8 mouse cellular contexts compared by ENCODE assay signal in genomic region chr17:55959946-55960740, GRCm38 (mm10). TPM values are rescaled to one million over a fixed set of nuclear protein-coding genes. Genes with fewer than 3 reads are reported as not detected.
A peak's percentile ranks its signal among the peaks of the same experiment; 100 is the strongest.
DNase-seq lines count a peak whose midpoint lies in the region; ATAC-seq and TF ChIP-seq lines count a peak whose summit lies in the region.

No protein-coding gene starts in this region.

- H3K4me3 ChIP-seq in lung, embryonic 15.5 days = peak overlapping the region; percentile 61
- H3K4me3 ChIP-seq in embryonic facial prominence, embryonic 14.5 days (ENCODE audit: low read depth, low read length) = peak overlapping the region; percentile 59
- peak overlapping the region; percentile 58 for H3K4me3 ChIP-seq in hindbrain, embryonic 16.5 days (ENCODE audit: low read length)
- H3K4me3 ChIP-seq in myocyte = peak overlapping the region; percentile 43

- intact Hi-C loops in left cerebral cortex, postnatal 14 days (cut with DNase I) = loop anchor here (5.0 kb wide), 1 partner anchor 258 kb away; no protein-coding TSS in a partner anchor

- H3K4me1 ChIP-seq in lung, embryonic 15.5 days = peaks cover 31% of the 10 kb centered on the region
- H3K4me1 ChIP-seq in embryonic facial prominence, embryonic 14.5 days (ENCODE audit: control insufficient read depth, insufficient read depth, low read length) = peaks cover 16% of the 10 kb centered on the region
- peaks cover 25% of the 10 kb centered on the region for H3K4me1 ChIP-seq in hindbrain, embryonic 16.5 days (ENCODE audit: control insufficient read depth, insufficient read depth, low read depth, low read length)

- no peak for ATAC-seq in lung, embryonic 15.5 days (ENCODE audit: borderline replicate concordance, extremely low read depth, low FRiP score, low TSS enrichment)
- ATAC-seq in embryonic facial prominence, embryonic 14.5 days (ENCODE audit: low read depth) = no peak
- no peak for ATAC-seq in hindbrain, embryonic 16.5 days

- H3K27me3 ChIP-seq in lung, embryonic 15.5 days = peaks cover 3% of the 10 kb centered on the region; the same call in 1 of the 2 replicates
- no peaks in the 10 kb centered on the region for H3K27me3 ChIP-seq in embryonic facial prominence, embryonic 14.5 days (replicated peaks; ENCODE audit: control insufficient read depth, insufficient read depth, low read length)
- H3K27me3 ChIP-seq in hindbrain, embryonic 16.5 days (replicated peaks; ENCODE audit: control insufficient read depth, insufficient read depth, low read length) = no peaks in the 10 kb centered on the region
- no peaks in the 10 kb centered on the region for H3K27me3 ChIP-seq in myocyte (ENCODE audit: control insufficient read depth, insufficient read depth, insufficient read length)

- H3K79me2 ChIP-seq in myocyte (ENCODE audit: control insufficient read depth, insufficient read depth) = peaks cover 7% of the 10 kb centered on the region

- peak overlapping the region; percentile 66 for H3K4me2 ChIP-seq in lung, embryonic 15.5 days
- peak overlapping the region; percentile 74 for H3K4me2 ChIP-seq in embryonic facial prominence, embryonic 14.5 days (ENCODE audit: low read depth, low read length)
- H3K4me2 ChIP-seq in hindbrain, embryonic 16.5 days (ENCODE audit: low read length) = peak overlapping the region; percentile 58
- H3K4me2 ChIP-seq in myocyte (ENCODE audit: low read depth) = peak overlapping the region; percentile 94

- TF ChIP-seq POLR2A in myocyte (IDR thresholded peaks at IDR 0.05; ENCODE audit: insufficient read length, low read depth) = no peak

- peak overlapping the region; percentile 65 for H3ac ChIP-seq in myocyte (ENCODE audit: control insufficient read depth, insufficient read length)

- peak overlapping the region; percentile 39; the same call in 1 of the 2 replicates for H3K9ac ChIP-seq in lung, embryonic 15.5 days
- H3K9ac ChIP-seq in embryonic facial prominence, embryonic 14.5 days (ENCODE audit: low read depth, low read length) = peak overlapping the region; percentile 71
- H3K9ac ChIP-seq in hindbrain, embryonic 16.5 days (ENCODE audit: low read depth, low read length) = peak overlapping the region; percentile 53

- peaks cover 20% of the 10 kb centered on the region for H3K36me3 ChIP-seq in lung, embryonic 15.5 days
- H3K36me3 ChIP-seq in embryonic facial prominence, embryonic 14.5 days (ENCODE audit: control insufficient read depth, insufficient read depth, low read length) = peaks cover 29% of the 10 kb centered on the region
- H3K36me3 ChIP-seq in hindbrain, embryonic 16.5 days (ENCODE audit: control insufficient read depth, insufficient read depth, low read length) = peaks cover 9% of the 10 kb centered on the region; the same call in 1 of the 2 replicates
- H3K36me3 ChIP-seq in myocyte (ENCODE audit: control insufficient read depth, insufficient read depth) = peaks cover 5% of the 10 kb centered on the region

- 71% methylated on average over 10 of the region's 10 CpGs for WGBS in lung, embryonic 15.5 days
- WGBS in embryonic facial prominence, embryonic 14.5 days = 75% methylated on average over 10 of the region's 10 CpGs
- 72% methylated on average over 10 of the region's 10 CpGs for WGBS in hindbrain, embryonic 16.5 days

- H3K27ac ChIP-seq in lung, embryonic 15.5 days = peak overlapping the region; percentile 99; the same call in 1 of the 2 replicates
- peak overlapping the region; percentile 96 for H3K27ac ChIP-seq in embryonic facial prominence, embryonic 14.5 days (replicated peaks; ENCODE audit: low read depth, low read length)
- H3K27ac ChIP-seq in hindbrain, embryonic 16.5 days (ENCODE audit: low read depth, low read length) = peak overlapping the region; percentile 94; the same call in 1 of the 2 replicates

- no peak for DNase-seq in lung, postnatal 4 days
- DNase-seq in embryonic facial prominence, embryonic 14.5 days (ENCODE audit: low spot score) = no peak
- DNase-seq in spleen, adult 18-20 months = no peak
- no peak for DNase-seq in left cerebral cortex, postnatal 14 days (ENCODE audit: low spot score in 2 of 2)
- no peak for DNase-seq in frontal cortex, postnatal 25 days (ENCODE audit: low spot score in 2 of 2)

- H3K9me3 ChIP-seq in lung, embryonic 15.5 days = no peaks in the 10 kb centered on the region
- no peaks in the 10 kb centered on the region for H3K9me3 ChIP-seq in embryonic facial prominence, embryonic 14.5 days (ENCODE audit: control insufficient read depth, low read length)
- no peaks in the 10 kb centered on the region for H3K9me3 ChIP-seq in hindbrain, embryonic 16.5 days (ENCODE audit: control insufficient read depth, low read length)

TF ChIP-seq in myocyte, 11 proteins besides CTCF, POLR2A, EP300 and RAD21:
- TF ChIP-seq USF1 (IDR thresholded peaks at IDR 0.05; ENCODE audit: low read depth) = no peak
- TF ChIP-seq REST (IDR thresholded peaks at IDR 0.05; ENCODE audit: insufficient read depth, insufficient read length) = no peak
- no peak for TF ChIP-seq SRF (IDR thresholded peaks at IDR 0.05; ENCODE audit: control insufficient read depth, insufficient read length, low read depth)
- TF ChIP-seq E2F4 (IDR thresholded peaks at IDR 0.05; ENCODE audit: insufficient read depth) = no peak
- TF ChIP-seq TCF3 (IDR thresholded peaks at IDR 0.05; ENCODE audit: insufficient read length, low read depth) = no peak
- TF ChIP-seq POLR2AphosphoS2 (IDR thresholded peaks at IDR 0.05; ENCODE audit: insufficient read length, low read depth) = no peak
- no peak for TF ChIP-seq MYOD1 (IDR thresholded peaks at IDR 0.05; ENCODE audit: control insufficient read depth in 1 of 3, insufficient read length in 2 of 3, low read depth in 2 of 3)
- TF ChIP-seq TCF12 (IDR thresholded peaks at IDR 0.05; ENCODE audit: insufficient read depth, poor library complexity, severe bottlenecking) = no peak
- no peak for TF ChIP-seq CEBPB (IDR thresholded peaks at IDR 0.05; ENCODE audit: insufficient read depth, poor library complexity, severe bottlenecking)
TF ChIP-seq in myocyte: peak in this region for 0.

RNA-seq across cellular contexts. Expression of gene Yju2, which starts 1.2 kb away (rescaled TPM):
- 26.4 and 28.3 TPM in 2 replicates for polyA plus RNA-seq in lung, embryonic 15.5 days (2015; fragmentation: Nextera tagmentation; extraction: Ambion mirVana)
- 16.8 and 20.2 TPM in 2 replicates for polyA plus RNA-seq in embryonic facial prominence, embryonic 14.5 days (2014; fragmentation: Nextera tagmentation; extraction: Ambion mirVana)
- 20.5 and 23.2 TPM in 2 replicates for polyA plus RNA-seq in hindbrain, embryonic 16.5 days (2015; fragmentation: Nextera tagmentation; extraction: Ambion mirVana)
- polyA plus RNA-seq in myocyte (2012; fragmentation: generic; extraction: Trizol) = 9.3 TPM
- 10 to 100 TPM; 14.2 to 15.0 TPM for total RNA-seq in left cerebral cortex, postnatal 14 days (2021)

RNA-seq across cellular contexts. Expression of gene Ebi3, which starts 7.7 kb away (rescaled TPM):
- polyA plus RNA-seq in lung, embryonic 15.5 days (2015; fragmentation: Nextera tagmentation; extraction: Ambion mirVana) = 1.4 and 2.1 TPM in 2 replicates
- 3.5 and 4.2 TPM in 2 replicates for polyA plus RNA-seq in embryonic facial prominence, embryonic 14.5 days (2014; fragmentation: Nextera tagmentation; extraction: Ambion mirVana)
- 6.3 and 7.2 TPM in 2 replicates for polyA plus RNA-seq in hindbrain, embryonic 16.5 days (2015; fragmentation: Nextera tagmentation; extraction: Ambion mirVana)
- not detected for polyA plus RNA-seq in myocyte (2012; fragmentation: generic; extraction: Trizol)
- 1 to 10 TPM; 2.0 to 3.3 TPM for total RNA-seq in left cerebral cortex, postnatal 14 days (2021)

RNA-seq across cellular contexts. Expression of gene Shd, which starts 10.1 kb away (rescaled TPM):
- 6.7 and 8.3 TPM in 2 replicates for polyA plus RNA-seq in lung, embryonic 15.5 days (2015; fragmentation: Nextera tagmentation; extraction: Ambion mirVana)
- 11.0 and 18.9 TPM in 2 replicates for polyA plus RNA-seq in embryonic facial prominence, embryonic 14.5 days (2014; fragmentation: Nextera tagmentation; extraction: Ambion mirVana)
- polyA plus RNA-seq in hindbrain, embryonic 16.5 days (2015; fragmentation: Nextera tagmentation; extraction: Ambion mirVana) = 177 and 182 TPM in 2 replicates
- 0.13 TPM for polyA plus RNA-seq in myocyte (2012; fragmentation: generic; extraction: Trizol)
- total RNA-seq in left cerebral cortex, postnatal 14 days (2021) = 10 to 100 TPM; 34.3 to 39.5 TPM

RNA-seq across cellular contexts. Expression of gene Zfp119b, which starts 10.8 kb away (rescaled TPM):
- 6.7 and 6.8 TPM in 2 replicates for polyA plus RNA-seq in lung, embryonic 15.5 days (2015; fragmentation: Nextera tagmentation; extraction: Ambion mirVana)
- polyA plus RNA-seq in embryonic facial prominence, embryonic 14.5 days (2014; fragmentation: Nextera tagmentation; extraction: Ambion mirVana) = 6.0 and 7.3 TPM in 2 replicates
- polyA plus RNA-seq in hindbrain, embryonic 16.5 days (2015; fragmentation: Nextera tagmentation; extraction: Ambion mirVana) = 6.9 and 8.7 TPM in 2 replicates
- polyA plus RNA-seq in myocyte (2012; fragmentation: generic; extraction: Trizol) = 0.82 TPM
- total RNA-seq in left cerebral cortex, postnatal 14 days (2021) = 1 to 10 TPM; 2.9 to 3.6 TPM

RNA-seq across cellular contexts. Expression of gene Fsd1, which starts 26.2 kb away (rescaled TPM):
- polyA plus RNA-seq in lung, embryonic 15.5 days (2015; fragmentation: Nextera tagmentation; extraction: Ambion mirVana) = 7.7 and 8.1 TPM in 2 replicates
- 13.0 and 19.8 TPM in 2 replicates for polyA plus RNA-seq in embryonic facial prominence, embryonic 14.5 days (2014; fragmentation: Nextera tagmentation; extraction: Ambion mirVana)
- 227 and 252 TPM in 2 replicates for polyA plus RNA-seq in hindbrain, embryonic 16.5 days (2015; fragmentation: Nextera tagmentation; extraction: Ambion mirVana)
- 0.36 TPM for polyA plus RNA-seq in myocyte (2012; fragmentation: generic; extraction: Trizol)
- total RNA-seq in left cerebral cortex, postnatal 14 days (2021) = 10 to 100 TPM; 89.9 to 97.3 TPM
